Mouse (Mus musculus) MN1 (cell line): ENCODE measurements around the gene Odf3.

Experiments
- DNase-seq: peaks from one replicate; pipeline ENCODE4 v3.0.0-alpha.2; 2016; ENCODE audit warnings: low spot score

Gene Odf3

GRCm38 (mm10) chr7:140847755-140848580 is at the start of gene Odf3:
Gene Odf3, plus strand, starts transcription at chr7:140847805.
- peak; percentile 61 for DNase-seq

DNA sequence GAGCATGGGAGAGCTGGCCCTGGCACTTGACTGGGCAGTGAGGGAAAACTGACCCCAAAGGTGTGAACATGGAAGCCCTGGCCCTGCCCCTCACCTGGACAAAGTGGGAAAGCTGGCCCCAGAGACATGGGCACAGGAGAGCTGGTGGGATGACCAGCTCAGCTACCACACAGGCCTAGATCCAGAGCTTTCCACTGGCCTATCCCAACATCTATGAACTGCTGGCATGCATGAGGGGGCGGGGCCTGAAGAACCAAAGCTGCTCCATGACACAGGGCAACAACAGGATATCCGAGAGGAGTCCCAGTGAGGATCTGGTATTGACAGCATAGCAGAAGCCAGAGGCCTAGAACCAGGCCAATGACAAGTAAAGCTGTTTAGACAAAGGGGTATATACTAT is 49.4 kb upstream of the Odf3 start:
- no peak for DNase-seq

DNA sequence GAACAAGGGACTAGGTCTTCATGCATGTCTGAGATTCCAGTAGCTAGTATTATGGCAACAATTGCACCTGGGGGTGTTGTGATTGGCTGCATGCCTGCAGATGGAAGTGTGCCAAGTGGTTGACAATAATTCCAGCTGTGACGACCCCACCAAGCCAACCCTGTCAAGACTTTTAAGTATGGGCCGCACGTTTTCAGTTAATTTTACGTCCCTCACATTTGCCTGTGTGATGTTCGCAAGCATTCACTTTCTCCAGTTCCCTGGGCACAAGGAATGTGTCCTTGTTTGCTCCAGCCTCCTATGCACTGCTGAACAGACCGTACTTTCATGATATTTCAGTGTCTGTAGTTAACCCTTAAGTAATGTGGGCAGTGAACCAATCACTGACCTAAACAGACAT is 45.0 kb upstream of the Odf3 start:
- no peak for DNase-seq

DNA sequence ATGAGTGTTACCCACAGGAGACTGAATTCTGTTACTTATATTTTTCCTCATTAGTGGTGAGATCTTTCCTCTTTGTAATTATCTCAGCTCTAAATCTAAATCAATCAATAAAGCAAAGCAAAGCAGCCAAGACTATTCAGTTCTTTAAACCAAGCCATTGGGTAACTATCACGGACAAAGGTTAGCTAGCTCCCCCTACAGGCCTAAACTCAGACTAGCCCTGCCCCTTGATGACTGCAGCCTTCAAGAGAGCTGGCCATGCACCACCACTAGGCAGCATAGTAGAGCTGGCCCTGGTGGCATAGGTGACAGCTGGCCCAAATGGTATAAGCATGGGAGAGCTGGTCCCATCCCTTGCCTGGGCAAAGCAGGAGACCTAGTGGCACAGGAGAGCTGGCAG is 41.9 kb upstream of the Odf3 start:
- DNase-seq = peak; percentile 37

DNA sequence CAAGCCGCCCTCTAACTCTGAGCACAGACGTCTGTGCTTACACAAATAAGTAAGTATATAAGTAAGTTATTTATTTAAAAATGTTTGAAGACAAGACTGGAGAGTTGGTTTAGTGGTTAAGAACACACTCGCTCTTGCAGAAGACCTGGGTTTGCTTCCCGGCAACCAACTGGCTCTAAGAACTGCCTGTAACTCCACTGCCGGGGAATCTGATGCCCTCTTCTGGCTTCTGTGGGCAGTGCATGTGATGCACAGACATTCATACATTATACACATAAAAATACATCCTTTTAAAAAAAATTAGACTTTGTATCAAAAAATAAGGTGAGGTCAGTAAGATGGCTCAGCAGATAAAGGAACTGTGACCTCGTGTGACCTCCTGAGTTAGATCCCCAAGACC is 37.1 kb upstream of the Odf3 start:
- no peak for DNase-seq

DNA sequence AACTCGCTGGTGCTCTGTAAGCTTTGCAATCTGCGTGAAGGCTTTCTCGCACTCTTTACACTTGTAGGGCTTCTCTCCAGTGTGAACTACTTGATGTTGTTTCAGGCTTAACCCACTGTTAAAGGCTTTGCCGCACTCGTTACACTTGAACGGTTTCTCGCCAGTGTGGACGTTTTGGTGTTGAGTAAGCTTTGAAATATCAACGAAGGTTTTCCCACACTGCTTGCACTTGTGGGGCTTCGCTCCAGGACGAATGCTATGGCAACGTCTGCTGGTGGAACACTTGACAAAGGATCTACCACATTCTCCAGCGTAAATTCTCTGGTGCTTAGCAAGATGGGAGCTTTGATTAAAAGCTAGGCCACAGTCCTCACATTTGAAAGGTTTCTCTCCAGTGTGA is 35.9 kb upstream of the Odf3 start:
- DNase-seq = no peak

DNA sequence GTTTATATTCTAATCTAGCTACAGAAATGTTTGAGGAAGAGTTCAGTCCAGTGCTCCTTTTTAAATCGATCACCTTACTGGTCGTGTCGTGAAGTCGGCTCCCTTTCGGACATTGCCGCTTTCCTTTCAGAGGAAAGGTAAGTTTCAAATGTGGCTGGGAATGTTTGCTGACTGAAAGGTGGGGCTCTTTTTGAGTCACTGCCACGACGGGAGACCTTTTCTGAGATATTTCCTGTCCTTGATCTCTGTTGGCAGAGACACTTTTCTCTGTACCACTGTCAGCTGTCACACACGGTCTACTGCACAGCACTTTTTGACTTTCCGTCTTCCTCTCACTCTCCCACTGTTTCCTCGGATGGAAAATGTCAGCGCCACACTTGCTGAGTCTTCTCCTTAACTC is 34.8 kb upstream of the Odf3 start:
- DNase-seq = no peak

DNA sequence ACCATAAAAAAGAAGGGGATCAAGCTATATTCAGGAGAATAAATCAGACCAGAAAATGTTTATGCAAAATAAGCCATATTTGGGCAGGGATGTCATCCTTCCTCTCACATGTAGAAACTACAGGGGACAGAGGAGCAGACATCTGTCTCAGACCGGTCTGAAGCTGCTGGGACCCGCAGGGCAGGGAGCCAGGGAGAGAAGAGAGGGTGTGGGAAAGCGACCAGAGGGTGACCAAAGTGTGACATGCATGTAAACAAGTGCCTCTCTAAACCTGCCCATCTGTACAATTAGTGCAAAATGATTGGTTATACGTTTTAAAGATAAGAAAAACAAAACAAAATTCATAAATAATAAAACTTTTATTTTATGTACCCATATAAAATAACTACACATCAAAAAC is 27.4 kb upstream of the Odf3 start:
- peak; percentile 22 for DNase-seq

DNA sequence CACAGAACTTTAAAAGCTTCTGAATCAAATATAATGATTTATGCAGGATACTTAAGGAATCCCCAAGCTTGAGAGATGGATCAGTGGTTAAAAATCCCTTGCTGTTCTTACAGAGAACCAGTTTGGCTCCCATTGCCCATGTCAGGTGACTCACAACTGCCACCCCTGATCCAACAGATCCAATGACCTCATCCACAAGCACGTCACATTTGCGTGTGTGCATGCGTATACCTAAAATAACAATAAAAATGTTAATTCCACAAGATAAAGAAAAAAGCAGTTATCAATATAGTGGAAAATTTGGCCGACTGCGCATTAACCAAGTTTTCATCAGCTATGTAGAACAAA is 26.3 kb upstream of the Odf3 start:
- no peak for DNase-seq

DNA sequence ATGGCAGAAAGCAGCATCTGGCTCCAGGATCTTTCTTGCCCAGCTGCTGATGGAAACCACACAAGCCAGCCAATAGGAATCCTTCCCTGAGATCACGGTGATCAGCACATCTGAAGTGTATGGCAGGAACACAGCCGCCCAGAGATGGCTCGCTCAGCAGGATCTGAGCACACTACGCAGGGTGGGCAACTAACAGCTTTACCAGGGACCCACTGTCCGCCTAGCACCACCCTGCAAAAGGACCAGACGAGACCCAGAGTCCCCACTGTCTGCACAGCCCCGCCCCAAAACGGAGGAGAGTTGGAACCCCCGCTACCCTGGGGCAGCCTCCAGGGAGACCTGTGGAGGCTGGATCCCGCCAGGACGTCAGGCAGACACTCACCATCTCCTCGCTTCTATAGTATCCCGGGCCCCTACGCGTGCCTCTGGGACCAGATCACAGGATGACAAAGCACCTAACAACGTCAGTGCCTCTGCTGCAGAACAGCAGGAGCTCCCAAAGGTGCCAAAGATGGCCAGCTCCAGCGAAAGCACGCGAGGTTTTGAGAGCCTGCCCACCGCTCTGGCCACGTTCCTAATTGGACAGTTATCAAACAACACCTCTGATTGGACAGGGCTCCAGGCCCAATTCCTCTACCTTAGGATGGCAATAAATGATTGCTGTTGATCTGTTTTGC is 25.8 kb upstream of the Odf3 start, which contains the start of gene Zfp941:
Gene Zfp941 (minus strand): TSS at position 526 of the 677 bp plus-strand sequence.
- DNase-seq = peak; percentile 95

DNA sequence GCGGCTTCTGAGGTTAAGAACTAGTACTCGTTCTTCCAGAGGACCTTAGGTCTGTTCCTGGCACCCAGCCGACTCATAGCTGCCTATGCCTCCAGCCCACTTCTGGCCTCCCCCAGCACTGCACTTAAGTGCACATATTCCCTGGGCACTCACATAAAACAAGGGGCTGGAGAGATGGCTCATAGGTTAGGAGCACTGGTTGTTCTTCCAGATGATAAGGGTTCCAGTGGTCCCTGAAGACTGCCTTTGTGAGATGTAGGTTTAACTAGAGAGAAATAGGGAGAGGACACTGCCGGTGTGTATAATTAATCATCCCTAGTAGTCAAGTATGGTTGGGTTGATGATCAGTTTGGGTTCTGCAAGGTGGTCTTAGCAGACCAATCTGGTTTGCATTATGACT is 24.9 kb upstream of the Odf3 start:
- DNase-seq = no peak

- peak; percentile 76 for DNase-seq
Measured at GRCm38 (mm10) chr7:140828171-140828881, 19.3 kb upstream of the Odf3 start.

DNA sequence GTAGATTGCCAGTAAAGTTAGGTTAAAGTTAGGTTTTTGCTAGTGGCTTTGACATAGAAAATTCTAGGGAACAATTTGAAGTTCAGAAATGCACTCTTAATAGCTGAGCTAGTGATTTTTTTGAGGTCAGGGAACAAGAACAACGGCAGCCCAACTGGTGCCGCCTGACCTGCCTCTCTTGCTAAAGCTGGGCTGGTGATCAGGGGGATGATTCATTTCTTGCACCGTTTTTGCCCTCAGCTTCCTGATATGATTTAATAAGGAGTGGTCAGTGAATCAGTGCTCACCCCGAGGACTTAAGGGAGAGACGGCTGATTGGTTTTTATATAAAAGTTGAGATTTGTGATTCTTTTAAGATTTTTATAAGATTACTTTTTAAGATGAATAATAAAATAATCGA is 16.2 kb upstream of the Odf3 start:
- DNase-seq = no peak

- no peak for DNase-seq
Measured at GRCm38 (mm10) chr7:140833341-140833740, 14.3 kb upstream of the Odf3 start.

DNA sequence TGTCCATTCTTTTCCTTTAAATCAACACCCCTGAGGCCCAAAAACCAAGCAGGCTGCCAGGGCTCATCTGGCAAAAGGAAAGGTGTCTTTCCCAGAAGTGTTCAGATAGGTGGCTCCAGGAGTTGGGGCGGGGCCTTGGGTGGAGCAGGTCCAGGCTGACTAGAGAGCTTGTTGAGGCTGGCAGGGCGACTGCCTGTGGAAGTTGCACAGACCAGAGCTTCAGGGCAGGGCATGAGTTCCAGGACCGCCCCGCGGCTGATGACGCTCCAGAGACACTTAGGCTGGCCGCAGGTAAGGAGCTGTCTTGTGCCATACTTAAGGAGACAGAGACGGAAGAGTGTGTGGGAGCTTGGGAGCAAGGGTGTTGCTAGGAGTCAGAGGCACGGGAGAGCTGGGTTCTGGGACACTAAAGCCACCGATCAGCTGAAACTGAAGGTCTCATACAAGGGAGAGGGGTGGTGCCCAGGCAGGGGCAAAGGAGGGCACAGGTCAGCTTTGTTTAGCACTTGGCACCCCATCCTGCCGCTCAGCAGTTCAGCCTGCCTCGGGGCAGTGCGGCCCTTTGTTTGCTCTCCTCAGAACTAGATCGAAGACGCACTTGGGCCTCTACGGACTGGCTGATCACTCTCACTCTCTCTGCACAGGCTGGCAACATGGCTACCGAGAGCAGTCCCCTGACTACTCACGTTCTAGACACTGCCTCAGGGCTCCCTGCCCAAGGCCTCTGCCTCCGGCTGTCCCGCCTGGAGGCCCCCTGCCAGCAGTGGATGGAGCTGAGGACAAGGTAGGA is 12.4 kb upstream of the Odf3 start, which contains the start of gene Urah:
Gene Urah (plus strand): TSS at position 51 of the 790 bp plus-strand sequence.
- no peak for DNase-seq

DNA sequence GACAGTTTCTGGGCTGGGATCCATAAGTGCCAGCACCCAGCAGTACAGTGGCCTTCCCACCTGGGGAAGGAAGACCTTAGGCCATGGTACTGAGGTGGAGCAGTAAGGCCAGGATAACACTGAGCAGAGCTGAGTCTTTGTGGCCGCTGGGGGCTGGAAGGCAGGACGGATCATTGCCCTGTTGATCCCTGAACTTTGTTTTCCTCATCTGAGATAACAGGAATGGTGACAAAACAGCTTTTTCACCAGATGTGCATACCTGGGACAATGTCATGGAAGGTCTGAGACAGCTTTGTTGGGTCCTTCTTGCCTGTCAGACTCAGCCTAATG is 11.9 kb upstream of the Odf3 start:
- no peak for DNase-seq

- no peak for DNase-seq
Measured at GRCm38 (mm10) chr7:140836243-140837115, 11.1 kb upstream of the Odf3 start.

DNA sequence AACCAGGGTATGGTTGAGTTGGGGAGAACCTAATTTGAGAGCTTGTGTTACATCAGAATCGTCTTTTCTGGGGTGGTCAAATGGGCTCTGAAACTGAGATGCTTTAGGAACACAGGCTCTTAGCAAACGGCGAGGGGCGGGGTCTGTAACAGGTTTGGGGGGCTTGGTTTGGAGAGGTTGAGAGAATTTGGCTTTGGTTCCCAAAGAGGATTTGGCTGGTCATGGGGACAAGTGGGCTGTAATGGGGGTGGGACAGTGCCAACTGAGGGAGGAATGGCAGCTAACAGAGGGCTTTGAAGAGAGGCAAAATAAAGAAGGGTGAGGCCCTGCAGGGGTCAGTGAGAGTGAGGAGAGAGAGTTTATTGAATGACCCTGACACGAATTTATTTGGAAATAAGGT is 8.0 kb upstream of the Odf3 start:
- DNase-seq = no peak

DNA sequence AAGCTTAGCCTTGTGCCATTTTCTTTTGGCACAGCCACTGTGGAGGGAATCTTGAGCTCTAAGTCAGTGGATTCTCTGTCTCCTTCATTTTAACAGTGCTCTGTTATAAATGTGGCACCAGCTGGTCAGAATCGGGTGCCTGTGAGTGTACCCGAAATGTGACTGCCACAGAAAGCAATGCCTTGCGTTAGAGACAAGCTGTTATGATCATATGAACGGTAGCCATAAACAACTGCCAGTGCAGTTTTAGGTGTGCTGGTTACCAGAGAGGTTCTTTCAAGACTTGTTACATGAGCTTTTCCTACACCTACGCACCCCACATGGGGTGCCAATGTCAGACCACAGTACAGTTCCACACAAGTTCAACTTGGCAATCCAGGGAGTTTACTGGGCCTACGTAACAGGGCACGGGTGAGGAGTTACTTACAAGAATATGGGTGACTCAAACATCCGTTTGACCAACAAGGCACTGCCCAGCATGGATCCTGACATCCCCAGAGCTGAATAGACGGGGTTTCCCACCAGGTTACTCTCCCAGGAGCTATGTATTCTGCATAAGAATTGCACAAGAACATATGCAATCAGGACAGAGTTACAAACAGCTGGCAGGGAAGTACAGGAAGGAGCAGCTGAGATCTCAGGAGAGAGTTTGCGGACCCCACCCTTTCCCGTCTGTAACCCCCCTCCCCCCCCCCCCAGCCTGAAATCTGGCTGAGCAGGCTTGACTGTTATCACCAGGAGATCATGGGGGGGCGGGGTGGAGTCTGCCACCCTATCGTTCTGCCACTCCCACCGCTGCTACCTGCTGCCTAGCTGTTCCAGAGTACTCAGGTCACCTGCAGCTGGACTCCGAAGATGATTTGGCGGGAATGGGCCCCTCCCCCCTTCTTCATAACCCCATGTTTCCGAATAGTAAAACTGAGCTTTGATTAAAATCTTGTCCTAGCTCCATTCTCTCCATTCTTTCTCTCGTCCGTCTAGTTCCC is 6.6 kb upstream of the Odf3 start:
- no peak for DNase-seq

- DNase-seq = no peak
Measured at GRCm38 (mm10) chr7:140843806-140844205, 3.8 kb upstream of the Odf3 start.
